Mouse (Mus musculus) NIH3T3 (cell line): Measurements from ENCODE around the gene Olfr948.

Source experiments
- DNase-seq: peaks from one replicate; pipeline ENCODE4 v3.0.0-alpha.2; 2012; ENCODE audit warnings: low read depth

Olfr948 gene

DNA sequence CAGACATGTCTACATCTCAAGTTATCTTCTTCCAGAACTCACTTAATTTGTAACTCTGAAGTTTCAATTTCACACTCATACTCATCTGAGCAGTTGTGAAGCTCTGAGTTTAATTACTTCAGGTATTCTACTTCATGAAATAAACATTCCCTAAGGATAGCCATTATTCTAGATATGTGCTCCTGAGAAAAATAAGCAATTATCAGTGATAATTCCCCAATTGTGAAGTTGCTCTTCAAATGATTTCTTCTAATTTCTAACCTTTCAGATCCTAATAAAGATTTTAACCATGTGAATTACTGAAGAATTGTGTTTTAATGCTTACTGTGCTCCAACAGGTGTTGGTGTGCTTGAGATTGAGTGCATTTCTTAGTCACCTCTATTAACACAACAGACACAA lies at the start of gene Olfr948:
Gene Olfr948, minus strand, starts transcription at position 101 of the 400 bp plus-strand sequence.
- DNase-seq: no peak

DNA sequence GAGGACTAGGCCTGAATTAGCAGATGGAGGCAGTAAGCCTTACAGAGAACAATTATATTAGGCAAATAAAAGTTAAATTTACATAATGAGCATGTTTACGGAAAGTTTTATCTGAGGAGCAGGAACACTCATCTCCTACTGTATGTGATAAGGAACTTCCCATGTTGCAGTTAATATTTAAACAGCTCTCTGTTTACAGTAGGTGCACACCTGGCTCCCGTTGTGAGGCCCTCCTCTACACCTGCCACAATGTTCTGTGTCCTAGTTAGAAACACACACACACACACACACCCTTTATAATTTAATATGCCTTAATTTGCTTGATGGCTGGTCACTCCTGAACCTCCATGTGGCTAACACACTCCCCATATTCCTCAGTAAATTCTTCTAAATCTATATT lies 38.7 kb downstream of the Olfr948 start:
- DNase-seq: no peak

DNA sequence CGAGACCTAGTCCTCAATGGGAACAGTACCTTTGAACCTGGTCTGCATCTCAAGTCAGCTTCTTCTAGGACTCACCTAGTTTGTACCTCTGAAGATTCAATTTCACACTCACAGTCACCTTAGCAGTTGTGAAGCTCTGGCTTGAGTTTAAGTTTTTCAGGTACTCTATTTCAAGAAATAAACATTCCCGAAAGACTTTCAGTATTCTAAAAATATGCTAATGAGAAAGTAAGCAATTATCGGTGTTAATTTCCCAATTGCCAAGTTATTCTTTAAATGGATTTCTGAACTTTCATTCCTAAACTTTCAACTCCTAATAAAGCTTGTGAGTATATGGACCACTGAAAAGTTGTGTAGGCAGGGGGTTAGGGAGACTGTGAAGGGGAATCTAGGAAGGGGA lies 49.1 kb downstream of the Olfr948 start, which contains the start of gene Olfr945:
Gene Olfr945, minus strand, starts transcription at position 101 of the 400 bp plus-strand sequence.
- no peak for DNase-seq
